Mouse (Mus musculus) kidney, postnatal 0 days (tissue): Measurements from ENCODE around the gene Rnf138rt1. TPM values are rescaled to one million over a fixed set of nuclear protein-coding genes. Genes with fewer than 3 reads are reported as not detected.
A peak's percentile ranks its signal among the peaks of the same experiment; 100 is the strongest.

ENCODE experiments used
- ATAC-seq: fragments of 200-750 bp; cut with Nextera tagmentation; replicated peaks from 2 replicates; pipeline ENCODE4 v1.8.0; 2017; ENCODE audit warnings: low read depth, moderate number of reproducible peaks, moderate TSS enrichment, moderate library complexity; ENCODE audit not compliant: low FRiP score
- DNase-seq: peaks from one replicate; pipeline ENCODE4 v3.0.0-alpha.2; 2016; ENCODE audit warnings: low spot score
- H3K27ac ChIP-seq: fragments of 300-500 bp; sonication (generic); 2 replicates; pipeline ENCODE4 v1.5.1; 2014; ENCODE audit warnings: mild to moderate bottlenecking
- H3K27me3 ChIP-seq: fragments of 300-500 bp; sonication (generic); 2 replicates; pipeline ENCODE4 v1.6.1; 2014; ENCODE audit warnings: low read length, mixed read lengths; ENCODE audit not compliant: insufficient read depth
- H3K36me3 ChIP-seq: fragments of 300-500 bp; sonication (generic); 2 replicates; pipeline ENCODE4 v1.6.1; 2014; ENCODE audit warnings: low read length, mixed read lengths; ENCODE audit not compliant: insufficient read depth
- H3K4me1 ChIP-seq: fragments of 300-500 bp; sonication (generic); replicated peaks from 2 replicates; pipeline ENCODE4 v1.6.1; 2014; ENCODE audit warnings: antibody characterized with exemption, low read length, mixed read lengths; ENCODE audit not compliant: insufficient read depth
- H3K4me2 ChIP-seq: fragments of 300-500 bp; sonication (generic); 2 replicates; pipeline ENCODE4 v1.6.1; 2014; ENCODE audit warnings: mild to moderate bottlenecking, low read length, moderate library complexity, mixed read lengths
- H3K4me3 ChIP-seq: fragments of 300-500 bp; sonication (generic); replicated peaks from 2 replicates; pipeline ENCODE4 v1.5.1; 2014; ENCODE audit warnings: low read depth, low read length
- H3K9ac ChIP-seq: fragments of 300-500 bp; sonication (generic); 2 replicates; pipeline ENCODE4 v1.6.1; 2014; ENCODE audit warnings: low read depth, low read length
- H3K9me3 ChIP-seq: fragments of 300-500 bp; sonication (generic); replicated peaks from 2 replicates; pipeline ENCODE4 v1.6.1; 2016; ENCODE audit warnings: low read length, inconsistent platforms, mixed read lengths
- CTCF ChIP-seq: IDR thresholded peaks from 2 replicates; pipeline ENCODE4 v1.5.1; 2016; ENCODE audit warnings: antibody characterized with exemption, low read depth, mild to moderate bottlenecking, moderate library complexity
- WGBS: fragments of 180-500 bp; shearing (Covaris S2); extraction: QIAGEN DNeasy Blood & Tissue Kit; methylation state at CpG from one replicate; pipeline ENCODE4 v1.1.7; 2014; 5-methylcytosine and 5-hydroxymethylcytosine counted together
- polyA plus RNA-seq: library from polyadenylated mRNA; unstranded; fragments of >200 nt; fragmentation: Nextera tagmentation; extraction: Ambion mirVana; gene quantifications from 2 replicates; pipeline ENCODE4 v1.2.1, GENCODE M21; 2015

Gene Rnf138rt1
- polyA plus RNA-seq, 1 experiment from 2014 or later = not detected

DNA sequence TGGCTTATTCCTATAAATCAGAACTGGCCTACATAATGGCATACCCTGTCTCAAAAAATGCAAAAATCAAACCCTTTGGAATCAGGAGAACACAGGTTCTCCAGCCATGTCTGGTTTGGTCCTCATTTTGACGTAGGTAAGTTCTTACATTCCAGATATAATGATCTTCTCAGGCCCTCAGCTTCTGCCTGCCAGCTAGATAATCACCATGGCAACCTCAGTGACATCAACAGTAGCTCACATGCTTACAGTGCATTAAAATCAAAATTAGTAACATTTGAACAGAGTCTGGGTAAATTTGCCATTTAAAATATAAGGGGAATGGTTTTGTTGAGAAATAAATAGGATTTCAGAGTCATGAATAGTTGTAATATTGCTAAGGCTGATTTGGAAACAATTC lies 22.2 kb downstream of the Rnf138rt1 start:
- Histone ChIP-seq H3K4me2 (no peak overlapping the region), H3K27ac (no peak overlapping the region), H3K9ac (no peak overlapping the region), H3K27me3 (no peaks in the 10 kb centered on the region), H3K36me3 (no peaks in the 10 kb centered on the region), H3K4me3 (no peak overlapping the region), H3K9me3 (no peaks in the 10 kb centered on the region), H3K4me1 (no peaks in the 10 kb centered on the region)
- no peak for ATAC-seq
- 52% methylated on average over 1 of the region's 1 CpGs for WGBS
- no peak for TF ChIP-seq CTCF
- DNase-seq = no peak

GRCm38 (mm10) chrX:163734145-163734544 lies 27.0 kb downstream of the Rnf138rt1 start:
- H3K9ac ChIP-seq = no peak overlapping the region
- no peaks in the 10 kb centered on the region for H3K36me3 ChIP-seq
- no peak overlapping the region for H3K4me2 ChIP-seq
- no peak overlapping the region for H3K27ac ChIP-seq
- no peaks in the 10 kb centered on the region for H3K4me1 ChIP-seq
- no peak for DNase-seq
- ATAC-seq = no peak
- no peaks in the 10 kb centered on the region for H3K27me3 ChIP-seq
- TF ChIP-seq CTCF = no peak
- 94% methylated on average over 1 of the region's 1 CpGs for WGBS
- no peak overlapping the region for H3K4me3 ChIP-seq
- no peaks in the 10 kb centered on the region for H3K9me3 ChIP-seq

DNA sequence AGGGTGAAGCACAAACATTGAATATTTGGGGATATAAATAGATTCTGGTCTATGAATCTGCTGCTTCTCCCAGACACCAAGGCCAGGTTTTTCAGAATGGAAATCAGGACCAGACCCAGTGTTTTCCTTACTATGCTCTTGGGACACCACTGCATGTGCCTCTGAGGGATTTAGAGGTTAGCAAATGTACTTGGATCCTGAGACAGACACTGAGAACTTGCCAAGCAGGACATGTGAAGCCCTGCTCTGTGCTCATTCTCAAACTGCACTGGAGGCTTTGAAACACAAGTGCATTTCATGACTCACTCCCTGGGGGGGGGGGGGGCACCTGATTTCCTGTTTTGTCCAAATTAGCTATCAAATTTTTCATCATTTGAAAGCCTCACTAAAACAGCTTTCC lies 37.5 kb downstream of the Rnf138rt1 start:
- Histone ChIP-seq H3K4me2 (no peak overlapping the region), H3K9ac (no peak overlapping the region), H3K27me3 (no peaks in the 10 kb centered on the region), H3K36me3 (no peaks in the 10 kb centered on the region), H3K4me1 (no peaks in the 10 kb centered on the region), H3K4me3 (no peak overlapping the region), H3K9me3 (no peaks in the 10 kb centered on the region), H3K27ac (no peak overlapping the region)
- ATAC-seq (no peak), DNase-seq (peak; percentile 0)
- TF ChIP-seq CTCF = no peak

GRCm38 (mm10) chrX:163722785-163723577 lies 38.1 kb downstream of the Rnf138rt1 start:
- no peaks in the 10 kb centered on the region for H3K27me3 ChIP-seq
- no peaks in the 10 kb centered on the region for H3K36me3 ChIP-seq
- DNase-seq = peak; percentile 0
- H3K4me1 ChIP-seq = no peaks in the 10 kb centered on the region
- no peak overlapping the region for H3K4me3 ChIP-seq
- no peak overlapping the region for H3K27ac ChIP-seq
- H3K9ac ChIP-seq = no peak overlapping the region
- TF ChIP-seq CTCF = no peak
- H3K4me2 ChIP-seq = no peak overlapping the region
- no peaks in the 10 kb centered on the region for H3K9me3 ChIP-seq
- WGBS = 59% methylated on average over 12 of the region's 12 CpGs
- ATAC-seq = no peak

DNA sequence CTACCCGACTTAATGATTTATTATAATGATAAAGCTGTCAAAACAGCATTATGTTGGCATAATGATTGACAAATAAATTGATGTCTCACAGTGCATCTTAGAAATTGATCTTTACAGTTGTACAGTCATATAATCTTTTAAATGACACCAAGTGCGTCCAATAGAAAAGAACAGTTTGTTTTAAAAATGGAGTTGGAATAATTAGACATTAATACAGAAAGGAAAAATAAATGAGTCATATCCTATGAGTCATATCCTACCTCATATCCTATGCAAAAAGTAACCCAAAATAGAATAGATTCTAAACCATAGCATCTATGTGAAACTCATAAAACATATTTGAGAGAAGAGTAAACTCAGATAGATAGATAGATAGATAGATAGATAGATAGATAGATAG lies 40.5 kb downstream of the Rnf138rt1 start:
- no peaks in the 10 kb centered on the region for H3K36me3 ChIP-seq
- H3K4me2 ChIP-seq = no peak overlapping the region
- DNase-seq (no peak), ATAC-seq (no peak)
- no peak overlapping the region for H3K4me3 ChIP-seq
- H3K27ac ChIP-seq = no peak overlapping the region
- no peaks in the 10 kb centered on the region for H3K9me3 ChIP-seq
- no peaks in the 10 kb centered on the region for H3K4me1 ChIP-seq
- no peaks in the 10 kb centered on the region for H3K27me3 ChIP-seq
- TF ChIP-seq CTCF = no peak
- 72% methylated on average over 2 of the region's 2 CpGs for WGBS
- no peak overlapping the region for H3K9ac ChIP-seq

Other genes with a start within 250 kb of the Rnf138rt1 start
- 0.49 and 0.71 TPM in 2 replicates for gene Grpr, start 211.7 kb downstream of the Rnf138rt1 start, polyA plus RNA-seq
- 15.0 and 17.2 TPM in 2 replicates for gene Ap1s2, start 147.7 kb upstream of the Rnf138rt1 start, polyA plus RNA-seq
- 62.2 and 62.4 TPM in 2 replicates for gene Zrsr2, start 197.3 kb upstream of the Rnf138rt1 start, polyA plus RNA-seq